Mouse (Mus musculus): ENCODE data around the gene Rflnb. TPM values are rescaled to one million over a fixed set of nuclear protein-coding genes. Genes with fewer than 3 reads are reported as not detected.

The Rflnb gene
- total and polyA plus RNA-seq, 3 experiments: 18.5 to 36.7 (median 30.7) TPM

- Histone ChIP-seq H3K4me3 (no peak overlapping the region), H3K27me3 (ENCODE audit: control insufficient read depth, insufficient read depth, low read length) (no peaks in the 10 kb centered on the region), H3K27ac (no peak overlapping the region), H3K36me3 (ENCODE audit: control insufficient read depth, insufficient read depth, low read length) (no peaks in the 10 kb centered on the region), H3K9ac (ENCODE audit: low read depth, low read length) (no peak overlapping the region), H3K79me2 (replicated peaks; ENCODE audit: control insufficient read depth, insufficient read depth, low read length) (no peaks in the 10 kb centered on the region), H3K4me1 (ENCODE audit: control insufficient read depth, insufficient read depth, low read length) (no peaks in the 10 kb centered on the region)
- peak in 1 of 2 experiments; percentile 60 for DNase-seq
- 48% methylated on average over 8 of the region's 8 CpGs for WGBS
- TF ChIP-seq EP300 (IDR thresholded peaks at IDR 0.05; ENCODE audit: insufficient read depth, low read depth, low read length) (no peak), CTCF (IDR thresholded peaks at IDR 0.05) (no peak), POLR2A (IDR thresholded peaks at IDR 0.05; ENCODE audit: insufficient read depth, low read depth, low read length) (no peak)
- intact Hi-C loops (cut with DNase I): no loop called here
These were observed 50.8 kb downstream of the Rflnb start for GRCm38 (mm10) chr11:75976748-75977147.

GRCm38 (mm10) chr11:75973988-75974387 lies 53.6 kb downstream of the Rflnb start:
- TF ChIP-seq EP300 (IDR thresholded peaks at IDR 0.05; ENCODE audit: insufficient read depth, low read depth, low read length): no peak
- no peak for TF ChIP-seq POLR2A (IDR thresholded peaks at IDR 0.05; ENCODE audit: insufficient read depth, low read depth, low read length)
- TF ChIP-seq CTCF (IDR thresholded peaks at IDR 0.05): peak; percentile 59
- Histone ChIP-seq H3K4me3 (no peak overlapping the region), H3K27me3 (ENCODE audit: control insufficient read depth, insufficient read depth, low read length) (no peaks in the 10 kb centered on the region), H3K79me2 (replicated peaks; ENCODE audit: control insufficient read depth, insufficient read depth, low read length) (no peaks in the 10 kb centered on the region), H3K4me1 (ENCODE audit: control insufficient read depth, insufficient read depth, low read length) (no peaks in the 10 kb centered on the region), H3K9ac (ENCODE audit: low read depth, low read length) (no peak overlapping the region), H3K36me3 (ENCODE audit: control insufficient read depth, insufficient read depth, low read length) (no peaks in the 10 kb centered on the region), H3K27ac (no peak overlapping the region)
- intact Hi-C loops (cut with DNase I): no loop called here
- no peak for DNase-seq
- 82% methylated on average over 1 of the region's 1 CpGs for WGBS

GRCm38 (mm10) chr11:75972916-75973567 lies 54.5 kb downstream of the Rflnb start:
- H3K9ac ChIP-seq (ENCODE audit: low read depth, low read length): no peak overlapping the region
- H3K36me3 ChIP-seq (ENCODE audit: control insufficient read depth, insufficient read depth, low read length): no peaks in the 10 kb centered on the region
- intact Hi-C loops (cut with DNase I): no loop called here
- no peaks in the 10 kb centered on the region for H3K79me2 ChIP-seq (replicated peaks; ENCODE audit: control insufficient read depth, insufficient read depth, low read length)
- H3K27ac ChIP-seq: no peak overlapping the region
- H3K4me1 ChIP-seq (ENCODE audit: control insufficient read depth, insufficient read depth, low read length): no peaks in the 10 kb centered on the region
- no peak for DNase-seq
- no peaks in the 10 kb centered on the region for H3K27me3 ChIP-seq (ENCODE audit: control insufficient read depth, insufficient read depth, low read length)
- no peak for TF ChIP-seq EP300 (IDR thresholded peaks at IDR 0.05; ENCODE audit: insufficient read depth, low read depth, low read length)
- H3K4me3 ChIP-seq: no peak overlapping the region
- 33% methylated on average over 7 of the region's 7 CpGs for WGBS

- Histone ChIP-seq H3K27me3 (ENCODE audit: control insufficient read depth, insufficient read depth, low read length) (no peaks in the 10 kb centered on the region), H3K9ac (ENCODE audit: low read depth, low read length) (no peak overlapping the region), H3K36me3 (ENCODE audit: control insufficient read depth, insufficient read depth, low read length) (no peaks in the 10 kb centered on the region), H3K27ac (no peak overlapping the region), H3K79me2 (replicated peaks; ENCODE audit: control insufficient read depth, insufficient read depth, low read length) (no peaks in the 10 kb centered on the region), H3K4me1 (ENCODE audit: control insufficient read depth, insufficient read depth, low read length) (no peaks in the 10 kb centered on the region), H3K4me3 (no peak overlapping the region)
- no peak for DNase-seq
- WGBS: 89% methylated on average over 3 of the region's 3 CpGs
- intact Hi-C loops (cut with DNase I): no loop called here
- TF ChIP-seq EP300 (IDR thresholded peaks at IDR 0.05; ENCODE audit: insufficient read depth, low read depth, low read length): no peak
- no peak for TF ChIP-seq CTCF (IDR thresholded peaks at IDR 0.05)
- no peak for TF ChIP-seq POLR2A (IDR thresholded peaks at IDR 0.05; ENCODE audit: insufficient read depth, low read depth, low read length)
These were observed 55.4 kb downstream of the Rflnb start for GRCm38 (mm10) chr11:75972188-75972587.

GRCm38 (mm10) chr11:75970629-75971028 lies 57.0 kb downstream of the Rflnb start:
- WGBS: 28% methylated on average over 3 of the region's 3 CpGs

More at GRCm38 (mm10) chr11:75970629-75971028, 57.0 kb downstream of the Rflnb start:
- DNase-seq: no peak
- intact Hi-C loops (cut with DNase I): no loop called here
- Histone ChIP-seq H3K27me3 (ENCODE audit: control insufficient read depth, insufficient read depth, low read length) (no peaks in the 10 kb centered on the region), H3K36me3 (ENCODE audit: control insufficient read depth, insufficient read depth, low read length) (no peaks in the 10 kb centered on the region), H3K9ac (ENCODE audit: low read depth, low read length) (no peak overlapping the region), H3K4me3 (no peak overlapping the region), H3K79me2 (replicated peaks; ENCODE audit: control insufficient read depth, insufficient read depth, low read length) (no peaks in the 10 kb centered on the region), H3K27ac (no peak overlapping the region), H3K4me1 (ENCODE audit: control insufficient read depth, insufficient read depth, low read length) (no peaks in the 10 kb centered on the region)
- TF ChIP-seq EP300 (IDR thresholded peaks at IDR 0.05; ENCODE audit: insufficient read depth, low read depth, low read length): no peak
- peak; percentile 32 for TF ChIP-seq CTCF (IDR thresholded peaks at IDR 0.05)

Other genes starting within 250 kb of the Rflnb start
- gene Doc2b, start 231.7 kb downstream of the Rflnb start, total RNA-seq (2021): under 1 TPM; 0.52 to 0.61 TPM
- 0.14 and 0.41 TPM in 2 replicates for gene Doc2b, start 231.7 kb downstream of the Rflnb start, polyA plus RNA-seq (2012; rRNA removed)
- 10 to 100 TPM; 11.1 to 11.7 TPM for gene Rph3al, start 89.4 kb downstream of the Rflnb start, total RNA-seq (2021)
- 5.9 and 6.6 TPM in 2 replicates for gene Rph3al, start 89.4 kb downstream of the Rflnb start, polyA plus RNA-seq (2012; rRNA removed)
- not detected for gene 1700016K19Rik, start 27.9 kb downstream of the Rflnb start, total RNA-seq (2021)
- 1.3 TPM in 1 of 2 replicates, not detected in the other for gene 1700016K19Rik, start 27.9 kb downstream of the Rflnb start, polyA plus RNA-seq (2012; rRNA removed)
- 10 to 100 TPM; 24.3 to 25.1 TPM for gene Vps53, start 151.9 kb upstream of the Rflnb start, total RNA-seq (2021)
- gene Vps53, start 151.9 kb upstream of the Rflnb start, polyA plus RNA-seq (2012; rRNA removed): 16.4 and 20.5 TPM in 2 replicates
- 1 to 10 TPM; 2.0 to 3.0 TPM for gene Fam57a, start 151.9 kb upstream of the Rflnb start, total RNA-seq (2021)
- gene Fam57a, start 151.9 kb upstream of the Rflnb start, polyA plus RNA-seq (2012; rRNA removed): 4.2 and 5.4 TPM in 2 replicates
- gene Dbil5, start 189.8 kb upstream of the Rflnb start, total RNA-seq (2021): under 1 TPM in 1 of 2 experiments, not detected in 1; 0.43 TPM
- 0.73 and 1.2 TPM in 2 replicates for gene Dbil5, start 189.8 kb upstream of the Rflnb start, polyA plus RNA-seq (2012; rRNA removed)
- 1 to 10 TPM; 3.9 to 4.5 TPM for gene Gemin4, start 189.9 kb upstream of the Rflnb start, total RNA-seq (2021)
- 2.3 and 3.8 TPM in 2 replicates for gene Gemin4, start 189.9 kb upstream of the Rflnb start, polyA plus RNA-seq (2012; rRNA removed)
- gene Mrm3, start 215.9 kb upstream of the Rflnb start, total RNA-seq (2021): 10 to 100 TPM; 21.8 to 23.4 TPM
- 11.9 and 18.7 TPM in 2 replicates for gene Mrm3, start 215.9 kb upstream of the Rflnb start, polyA plus RNA-seq (2012; rRNA removed)
- 10 to 100 TPM; 34.2 to 41.5 TPM for gene Glod4, start 215.9 kb upstream of the Rflnb start, total RNA-seq (2021)
- 12.0 and 26.7 TPM in 2 replicates for gene Glod4, start 215.9 kb upstream of the Rflnb start, polyA plus RNA-seq (2012; rRNA removed)